Mouse (Mus musculus) stomach, embryonic 16.5 days (tissue): Measurements from ENCODE around the gene Arpp19. TPM values are rescaled to one million over a fixed set of nuclear protein-coding genes. Genes with fewer than 3 reads are reported as not detected.

Source experiments
- ATAC-seq: fragments of 200-750 bp; cut with Nextera tagmentation; 2 replicates; pipeline ENCODE4 v1.8.0; 2017; ENCODE audit warnings: moderate number of reproducible peaks, moderate TSS enrichment; ENCODE audit not compliant: insufficient read depth, low FRiP score
- H3K27ac ChIP-seq: fragments of 300-500 bp; sonication (generic); 2 replicates; pipeline ENCODE4 v1.5.1; 2014; ENCODE audit warnings: low read length
- H3K27me3 ChIP-seq: fragments of 300-500 bp; sonication (generic); 2 replicates; pipeline ENCODE4 v1.6.1; 2014; ENCODE audit warnings: low read length, control low read depth, mixed read lengths; ENCODE audit not compliant: control insufficient read depth, insufficient read depth
- H3K36me3 ChIP-seq: fragments of 300-500 bp; sonication (generic); 2 replicates; pipeline ENCODE4 v1.6.1; 2014; ENCODE audit warnings: low read length; ENCODE audit not compliant: control insufficient read depth, insufficient read depth
- H3K4me1 ChIP-seq: fragments of 300-500 bp; sonication (generic); 2 replicates; pipeline ENCODE4 v1.6.1; 2014; ENCODE audit warnings: low read length, control low read depth, mixed read lengths; ENCODE audit not compliant: control insufficient read depth, insufficient read depth
- H3K4me2 ChIP-seq: fragments of 300-500 bp; sonication (generic); 2 replicates; pipeline ENCODE4 v1.6.1; 2014; ENCODE audit warnings: low read depth, low read length, mixed read lengths
- H3K4me3 ChIP-seq: fragments of 300-500 bp; sonication (generic); replicated peaks from 2 replicates; pipeline ENCODE4 v1.5.1; 2014; ENCODE audit warnings: mild to moderate bottlenecking, low read length
- H3K9ac ChIP-seq: fragments of 300-500 bp; sonication (generic); 2 replicates; pipeline ENCODE4 v1.6.1; 2014; ENCODE audit warnings: low read length
- H3K9me3 ChIP-seq: fragments of 300-500 bp; sonication (generic); replicated peaks from 2 replicates; pipeline ENCODE4 v1.6.1; 2016; ENCODE audit warnings: low read length, control low read depth; ENCODE audit not compliant: control insufficient read depth
- whole genome bisulfite sequencing: fragments of 180-500 bp; shearing (Covaris S2); extraction: QIAGEN DNeasy Blood & Tissue Kit; methylation state at CpG from one replicate; pipeline ENCODE4 v1.1.7; 2014; 5-methylcytosine and 5-hydroxymethylcytosine counted together
- polyA plus RNA-seq: library from polyadenylated mRNA; unstranded; fragments of >200 nt; fragmentation: Nextera tagmentation; extraction: Ambion mirVana; gene quantifications from 2 replicates; pipeline ENCODE4 v1.2.1, GENCODE M21; 2015

Gene Arpp19
- polyA plus RNA-seq, 1 experiment from 2014 or later: 295 TPM

DNA sequence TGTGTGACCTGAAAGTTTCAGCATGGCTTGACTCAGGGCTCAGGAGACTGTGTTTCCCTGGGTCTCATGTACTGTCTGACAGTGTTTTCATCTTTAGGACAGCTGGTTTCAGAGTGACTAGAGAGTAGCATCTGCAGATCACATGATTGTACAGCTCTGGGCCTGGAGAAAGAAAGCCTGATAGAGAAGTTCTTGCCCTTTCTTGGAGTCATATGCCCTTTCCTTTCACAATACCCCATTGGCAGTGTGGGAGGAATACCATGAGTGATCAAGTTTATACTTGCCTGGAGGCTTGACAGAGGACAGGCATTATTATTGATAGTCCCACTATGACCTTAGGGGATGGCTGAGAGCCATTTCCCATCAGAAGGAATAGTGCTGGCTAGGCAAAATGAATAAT is 39.8 kb downstream of the Arpp19 start:
- no peaks in the 10 kb centered on the region for H3K27me3 ChIP-seq
- no peak for ATAC-seq
- 0 out of 2 replicates have a peak, but pooled peaks cover 2% of the 10 kb centered on the region for H3K4me1 ChIP-seq
- H3K9me3 ChIP-seq: no peaks in the 10 kb centered on the region
- H3K4me3 ChIP-seq: no peak overlapping the region
- no peak overlapping the region for H3K4me2 ChIP-seq
- no peaks in the 10 kb centered on the region for H3K36me3 ChIP-seq
- H3K27ac ChIP-seq: no peak overlapping the region
- H3K9ac ChIP-seq: no peak overlapping the region

DNA sequence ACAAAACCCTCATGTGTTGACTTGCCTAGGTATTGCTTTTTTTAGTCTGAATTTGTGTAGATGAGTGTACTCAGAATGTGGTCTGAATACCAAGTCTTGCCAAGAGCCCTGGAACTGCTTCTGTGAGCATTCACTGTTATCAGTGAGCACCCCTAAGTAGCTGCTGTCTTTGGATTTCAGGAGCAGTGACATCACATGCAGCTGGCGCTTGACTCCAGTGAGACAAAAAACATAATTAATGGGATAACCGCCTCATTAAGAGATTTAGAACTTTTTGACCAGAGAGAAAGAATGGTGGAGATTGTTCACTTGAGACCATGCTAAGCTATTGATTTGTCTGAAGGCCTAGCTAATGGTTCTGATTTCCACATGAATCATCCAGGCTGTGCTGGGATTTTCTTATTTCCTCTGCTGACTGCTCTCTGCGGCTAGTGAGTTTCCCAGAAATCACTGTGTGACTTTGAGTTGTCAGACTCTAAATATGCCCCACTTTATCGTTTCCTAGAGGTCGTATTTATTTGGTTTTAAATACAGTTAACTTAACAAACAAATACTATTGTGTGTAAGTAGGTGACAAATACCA is 47.9 kb downstream of the Arpp19 start:
- H3K4me2 ChIP-seq: no peak overlapping the region
- no peak overlapping the region for H3K9ac ChIP-seq
- no peak overlapping the region for H3K4me3 ChIP-seq
- H3K9me3 ChIP-seq: no peaks in the 10 kb centered on the region
- no peaks in the 10 kb centered on the region for H3K27me3 ChIP-seq
- 58% methylated on average over 5 of the region's 5 CpGs for WGBS
- H3K27ac ChIP-seq: no peak overlapping the region
- no peaks in the 10 kb centered on the region for H3K4me1 ChIP-seq
- no peaks in the 10 kb centered on the region for H3K36me3 ChIP-seq
- ATAC-seq: no peak

DNA sequence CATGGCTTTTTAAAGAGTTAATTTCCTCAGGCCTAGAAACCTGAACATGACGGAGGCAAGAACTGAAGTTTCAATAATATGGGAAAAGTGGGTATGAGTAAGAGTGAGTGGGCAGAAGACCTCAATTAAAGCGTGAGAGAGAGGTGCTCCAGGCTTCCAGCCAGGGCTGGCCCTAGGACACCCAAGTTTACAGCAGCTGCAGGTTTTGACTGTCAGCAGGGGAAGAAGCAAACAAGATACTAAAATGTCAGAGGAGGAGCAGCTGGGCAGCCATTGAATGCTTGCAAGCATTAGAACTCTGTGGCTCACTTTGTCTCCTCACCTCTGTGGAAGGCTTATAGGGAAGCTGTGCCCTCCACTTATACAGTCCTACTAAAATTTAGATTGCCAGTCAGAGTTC is 50.4 kb downstream of the Arpp19 start:
- Histone ChIP-seq H3K27me3 (no peaks in the 10 kb centered on the region), H3K36me3 (no peaks in the 10 kb centered on the region), H3K27ac (no peak overlapping the region), H3K4me3 (no peak overlapping the region), H3K4me2 (no peak overlapping the region), H3K9me3 (no peaks in the 10 kb centered on the region), H3K4me1 (no peaks in the 10 kb centered on the region), H3K9ac (no peak overlapping the region)
- 57% methylated on average over 2 of the region's 2 CpGs for WGBS
- ATAC-seq: no peak

GRCm38 (mm10) chr9:75089285-75089684 is 51.9 kb downstream of the Arpp19 start:
- whole genome bisulfite sequencing: 77% methylated on average over 3 of the region's 3 CpGs
- H3K4me1 ChIP-seq: no peaks in the 10 kb centered on the region
- H3K9ac ChIP-seq: no peak overlapping the region
- H3K4me2 ChIP-seq: no peak overlapping the region
- H3K27me3 ChIP-seq: no peaks in the 10 kb centered on the region
- no peak overlapping the region for H3K27ac ChIP-seq
- ATAC-seq: no peak
- no peaks in the 10 kb centered on the region for H3K36me3 ChIP-seq
- no peaks in the 10 kb centered on the region for H3K9me3 ChIP-seq
- H3K4me3 ChIP-seq: no peak overlapping the region

- Histone ChIP-seq H3K4me1 (no peaks in the 10 kb centered on the region), H3K9ac (no peak overlapping the region)
- WGBS: 65% methylated on average over 1 of the region's 1 CpGs
Observed at GRCm38 (mm10) chr9:75092134-75092533, 54.7 kb downstream of the Arpp19 start.

GRCm38 (mm10) chr9:75094762-75095161 is 57.3 kb downstream of the Arpp19 start:
- H3K27ac ChIP-seq: no peak overlapping the region
- H3K9ac ChIP-seq: no peak overlapping the region
- no peaks in the 10 kb centered on the region for H3K27me3 ChIP-seq
- ATAC-seq: no peak
- H3K4me2 ChIP-seq: no peak overlapping the region
- no peak overlapping the region for H3K4me3 ChIP-seq
- H3K4me1 ChIP-seq: no peaks in the 10 kb centered on the region
- no peaks in the 10 kb centered on the region for H3K36me3 ChIP-seq
- 58% methylated on average over 3 of the region's 3 CpGs for WGBS
- no peaks in the 10 kb centered on the region for H3K9me3 ChIP-seq

More at GRCm38 (mm10) chr9:75092134-75092533, 54.7 kb downstream of the Arpp19 start:
- no peak overlapping the region for H3K4me3 ChIP-seq
- no peak for ATAC-seq
- no peaks in the 10 kb centered on the region for H3K27me3 ChIP-seq
- H3K9me3 ChIP-seq: no peaks in the 10 kb centered on the region
- no peak overlapping the region for H3K27ac ChIP-seq
- no peak overlapping the region for H3K4me2 ChIP-seq
- no peaks in the 10 kb centered on the region for H3K36me3 ChIP-seq

GRCm38 (mm10) chr9:75098937-75099336 is 61.5 kb downstream of the Arpp19 start:
- WGBS: 92% methylated on average over 9 of the region's 9 CpGs
- Histone ChIP-seq H3K4me3 (no peak overlapping the region), H3K9me3 (no peaks in the 10 kb centered on the region), H3K9ac (no peak overlapping the region), H3K27me3 (no peaks in the 10 kb centered on the region), H3K27ac (no peak overlapping the region), H3K4me1 (no peaks in the 10 kb centered on the region), H3K36me3 (no peaks in the 10 kb centered on the region), H3K4me2 (no peak overlapping the region)
- ATAC-seq: no peak

DNA sequence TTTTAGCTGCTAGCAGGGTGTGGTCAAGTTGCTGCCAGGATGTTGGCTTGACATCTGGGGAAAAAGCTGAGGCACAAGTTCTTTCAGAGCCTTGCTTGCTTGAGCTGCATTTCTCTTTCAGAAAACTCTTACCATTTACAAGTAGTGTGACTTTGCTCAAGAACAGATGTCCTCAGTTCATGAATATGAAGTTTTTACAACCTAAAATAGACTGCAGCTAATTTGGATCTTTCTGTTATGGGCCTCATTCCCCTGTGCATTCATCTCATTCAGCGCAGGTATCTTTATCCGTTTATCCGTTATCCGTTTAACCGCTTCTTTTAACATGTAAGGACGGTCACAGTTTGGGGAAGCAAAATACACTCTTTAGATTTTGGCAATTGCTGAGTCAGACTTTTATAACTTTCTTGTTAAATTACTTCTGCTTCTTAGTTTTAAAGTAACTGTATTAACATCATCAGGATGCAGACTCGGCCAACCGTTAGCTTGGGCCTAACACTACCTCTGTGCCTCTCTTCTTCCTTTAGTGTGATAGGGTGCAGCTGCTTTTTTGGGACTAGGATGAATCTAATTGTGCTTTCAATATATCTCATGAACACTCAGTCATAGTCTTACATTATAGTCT is 62.9 kb downstream of the Arpp19 start:
- 86% methylated on average over 8 of the region's 8 CpGs for WGBS
- Histone ChIP-seq H3K9ac (no peak overlapping the region), H3K4me1 (no peaks in the 10 kb centered on the region), H3K4me2 (no peak overlapping the region), H3K4me3 (no peak overlapping the region), H3K27me3 (no peaks in the 10 kb centered on the region), H3K36me3 (no peaks in the 10 kb centered on the region), H3K9me3 (no peaks in the 10 kb centered on the region), H3K27ac (no peak overlapping the region)
- ATAC-seq: no peak

DNA sequence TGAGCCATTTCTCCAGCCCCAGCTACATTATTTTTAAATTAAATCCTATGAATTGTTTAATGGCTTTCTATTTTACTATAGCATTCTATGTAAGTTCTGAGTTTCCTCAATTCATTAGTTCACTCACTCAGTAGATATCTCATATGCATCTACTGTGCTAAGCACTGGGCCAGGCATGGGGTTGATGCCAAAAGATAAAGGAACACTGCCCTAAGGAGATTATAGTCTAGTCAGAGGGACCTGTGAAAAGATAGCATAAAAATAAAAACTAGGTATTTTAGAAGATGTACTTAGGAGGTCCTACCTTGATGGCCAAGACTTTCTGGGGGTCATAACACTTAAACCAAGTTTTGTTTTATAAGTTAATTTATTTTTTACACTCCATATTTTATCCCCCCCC is 64.7 kb downstream of the Arpp19 start:
- Histone ChIP-seq H3K27me3 (no peaks in the 10 kb centered on the region), H3K4me2 (no peak overlapping the region)
- no peak for ATAC-seq

More for the DNA sequence above, 64.7 kb downstream of the Arpp19 start:
- H3K4me3 ChIP-seq: no peak overlapping the region
- H3K27ac ChIP-seq: no peak overlapping the region
- no peaks in the 10 kb centered on the region for H3K9me3 ChIP-seq
- no peaks in the 10 kb centered on the region for H3K36me3 ChIP-seq
- H3K4me1 ChIP-seq: no peaks in the 10 kb centered on the region
- no peak overlapping the region for H3K9ac ChIP-seq
